In genomic region chrX:151653744-151654143, GRCm38 (mm10) we compare ENCODE assay signal across 27 mouse cellular contexts.
"Had no signal": no experiment of that assay in that cellular context is flagged by ENCODE, and none has a peak within 500 bp of the region (broad histone marks: within the 10 kb centered on the region; RNA-seq: fewer than 3 reads in every experiment).

No protein-coding gene starts in this region.

- H3K9ac ChIP-seq: heart, embryonic 12.5 days; hindbrain, embryonic 12.5 days; hindbrain, embryonic 14.5 days; intestine, embryonic 15.5 days; limb, embryonic 12.5 days; liver, embryonic 13.5 days; liver, embryonic 15.5 days had no signal

- DNase-seq: gastrocnemius, adult 2 months; gastrocnemius, postnatal 10 days; gastrocnemius, postnatal 25 days; heart, adult 18-20 months; heart, postnatal 10 days; heart, postnatal 4 days; kidney, adult 18-20 months; kidney, adult 8-10 months; kidney, postnatal 10 days; kidney, postnatal 25 days; kidney, postnatal 4 days; liver; liver, embryonic 13.5 days had no signal

- H3K4me3 ChIP-seq: gastrocnemius, adult 2 months; heart, embryonic 10.5 days; heart, embryonic 12.5 days; hindbrain, embryonic 10.5 days; hindbrain, embryonic 12.5 days; intestine, embryonic 15.5 days; layer of hippocampus, adult 2 months; left cerebral cortex, adult 2 months; limb, embryonic 10.5 days; limb, embryonic 12.5 days; liver, embryonic 13.5 days; liver, embryonic 15.5 days had no signal

- H3K4me1 ChIP-seq: heart, embryonic 10.5 days; heart, embryonic 12.5 days; hindbrain, embryonic 10.5 days; hindbrain, embryonic 12.5 days; intestine, embryonic 15.5 days; limb, embryonic 10.5 days; limb, embryonic 12.5 days; liver, embryonic 13.5 days; liver, embryonic 15.5 days had no signal

- H3K27ac ChIP-seq: gastrocnemius, adult 2 months; heart, embryonic 10.5 days; hindbrain, embryonic 10.5 days; hindbrain, embryonic 12.5 days; hindbrain, embryonic 14.5 days; intestine, embryonic 15.5 days; layer of hippocampus, adult 2 months; left cerebral cortex, adult 2 months; limb, embryonic 10.5 days; limb, embryonic 12.5 days; liver, embryonic 13.5 days; liver, embryonic 15.5 days had no signal

- ATAC-seq: hindbrain, embryonic 16.5 days; inflammation-experienced regulatory T-cells, adult 6 months; intestine, embryonic 15.5 days; intestine, postnatal 0 days had no signal

- H3K9me3 ChIP-seq: heart, embryonic 10.5 days; heart, embryonic 12.5 days; hindbrain, embryonic 10.5 days; hindbrain, embryonic 12.5 days; intestine, embryonic 15.5 days; limb, embryonic 10.5 days; limb, embryonic 12.5 days; liver, embryonic 13.5 days; liver, embryonic 15.5 days had no signal

- H3K27me3 ChIP-seq: heart, embryonic 12.5 days; hindbrain, embryonic 12.5 days; intestine, embryonic 15.5 days; liver, embryonic 13.5 days; liver, embryonic 15.5 days had no signal

- H3K36me3 ChIP-seq: heart, embryonic 10.5 days; heart, embryonic 12.5 days; hindbrain, embryonic 10.5 days; hindbrain, embryonic 12.5 days; intestine, embryonic 15.5 days; limb, embryonic 10.5 days; limb, embryonic 12.5 days; liver, embryonic 13.5 days; liver, embryonic 15.5 days had no signal
